Mouse (Mus musculus): ENCODE results near the gene Rmnd5a.
"Not testable (repeated sequence)": the region's sequence is repeated elsewhere in the genome, so short reads cannot be mapped to it uniquely, and the experiment has no call there.

Rmnd5a gene

GRCm38 (mm10) chr6:71476783-71477182 lies 36.3 kb upstream of the Rmnd5a start:
- TF ChIP-seq CTCF (conservative IDR thresholded peaks at IDR 0.05; ENCODE audit: low read length) (no peak), NANOG (IDR thresholded peaks at IDR 0.05; ENCODE audit: borderline replicate concordance, low read length) (no peak)

GRCm38 (mm10) chr6:71475604-71476003 lies 35.2 kb upstream of the Rmnd5a start:
- Histone ChIP-seq H3K4me3 (replicated peaks; ENCODE audit: low read length) (no peak overlapping the region), H3K9me3 (ENCODE audit: low read length) (0 out of 2 replicates have a peak, but pooled peaks cover 1% of the 10 kb centered on the region), H3K36me3 (ENCODE audit: insufficient read depth, low read length) (no peaks in the 10 kb centered on the region), H3K4me1 (replicated peaks; ENCODE audit: low read depth, low read length) (no peaks in the 10 kb centered on the region), H3K27me3 (ENCODE audit: insufficient read depth, low read length) (peaks cover 4% of the 10 kb centered on the region; the same call in 1 of the 2 replicates)
- TF ChIP-seq POU5F1 (IDR thresholded peaks at IDR 0.05; ENCODE audit: borderline replicate concordance, low read length), result no peak
- TF ChIP-seq CTCF (conservative IDR thresholded peaks at IDR 0.05; ENCODE audit: low read length), result no peak
- TF ChIP-seq NANOG (IDR thresholded peaks at IDR 0.05; ENCODE audit: borderline replicate concordance, low read length), result no peak

More at GRCm38 (mm10) chr6:71476783-71477182, 36.3 kb upstream of the Rmnd5a start:
- H3K4me1 ChIP-seq (replicated peaks; ENCODE audit: low read depth, low read length), result no peaks in the 10 kb centered on the region
- no peaks in the 10 kb centered on the region for H3K36me3 ChIP-seq (ENCODE audit: insufficient read depth, low read length)
- H3K27me3 ChIP-seq (ENCODE audit: insufficient read depth, low read length), result peaks cover 4% of the 10 kb centered on the region; the same call in 1 of the 2 replicates
- H3K9me3 ChIP-seq (ENCODE audit: low read length), result no peaks in the 10 kb centered on the region
- H3K4me3 ChIP-seq (replicated peaks; ENCODE audit: low read length), result no peak overlapping the region

- Histone ChIP-seq H3K9me3 (ENCODE audit: low read length) (0 out of 2 replicates have a peak, but pooled peaks cover 3% of the 10 kb centered on the region), H3K4me3 (replicated peaks; ENCODE audit: low read length) (no peak overlapping the region), H3K27me3 (ENCODE audit: insufficient read depth, low read length) (peaks cover 4% of the 10 kb centered on the region; the same call in 1 of the 2 replicates), H3K36me3 (ENCODE audit: insufficient read depth, low read length) (no peaks in the 10 kb centered on the region), H3K4me1 (replicated peaks; ENCODE audit: low read depth, low read length) (no peaks in the 10 kb centered on the region)
- TF ChIP-seq NANOG (IDR thresholded peaks at IDR 0.05; ENCODE audit: borderline replicate concordance, low read length) (no peak), POU5F1 (IDR thresholded peaks at IDR 0.05; ENCODE audit: borderline replicate concordance, low read length) (no peak), CTCF (conservative IDR thresholded peaks at IDR 0.05; ENCODE audit: low read length) (no peak)
Measured at GRCm38 (mm10) chr6:71472786-71473185, 32.3 kb upstream of the Rmnd5a start.

- Histone ChIP-seq H3K4me1 (replicated peaks; ENCODE audit: low read depth, low read length) (no peaks in the 10 kb centered on the region), H3K36me3 (ENCODE audit: insufficient read depth, low read length) (no peaks in the 10 kb centered on the region), H3K4me3 (replicated peaks; ENCODE audit: low read length) (no peak overlapping the region), H3K27me3 (ENCODE audit: insufficient read depth, low read length) (peaks cover 4% of the 10 kb centered on the region; the same call in 1 of the 2 replicates), H3K9me3 (ENCODE audit: low read length) (0 out of 2 replicates have a peak, but pooled peaks cover 3% of the 10 kb centered on the region)
- TF ChIP-seq NANOG (IDR thresholded peaks at IDR 0.05; ENCODE audit: borderline replicate concordance, low read length) (no peak), CTCF (conservative IDR thresholded peaks at IDR 0.05; ENCODE audit: low read length) (no peak), POU5F1 (IDR thresholded peaks at IDR 0.05; ENCODE audit: borderline replicate concordance, low read length) (no peak)
Measured at GRCm38 (mm10) chr6:71471830-71472520, 31.5 kb upstream of the Rmnd5a start.

- no peak overlapping the region for H3K4me3 ChIP-seq (replicated peaks; ENCODE audit: low read length)
- no peaks in the 10 kb centered on the region for H3K4me1 ChIP-seq (replicated peaks; ENCODE audit: low read depth, low read length)
- H3K9me3 ChIP-seq (ENCODE audit: low read length), result 0 out of 2 replicates have a peak, but pooled peaks cover 3% of the 10 kb centered on the region
- no peak for TF ChIP-seq NANOG (IDR thresholded peaks at IDR 0.05; ENCODE audit: borderline replicate concordance, low read length)
- no peak for TF ChIP-seq POU5F1 (IDR thresholded peaks at IDR 0.05; ENCODE audit: borderline replicate concordance, low read length)
- no peak for TF ChIP-seq CTCF (conservative IDR thresholded peaks at IDR 0.05; ENCODE audit: low read length)
- no peaks in the 10 kb centered on the region for H3K36me3 ChIP-seq (ENCODE audit: insufficient read depth, low read length)
- H3K27me3 ChIP-seq (ENCODE audit: insufficient read depth, low read length), result no peaks in the 10 kb centered on the region
Measured at GRCm38 (mm10) chr6:71469291-71469690, 28.9 kb upstream of the Rmnd5a start.

GRCm38 (mm10) chr6:71467766-71468165 lies 27.3 kb upstream of the Rmnd5a start:
- no peaks in the 10 kb centered on the region for H3K36me3 ChIP-seq (ENCODE audit: insufficient read depth, low read length)
- TF ChIP-seq NANOG (IDR thresholded peaks at IDR 0.05; ENCODE audit: borderline replicate concordance, low read length) (no peak), CTCF (conservative IDR thresholded peaks at IDR 0.05; ENCODE audit: low read length) (no peak), POU5F1 (IDR thresholded peaks at IDR 0.05; ENCODE audit: borderline replicate concordance, low read length) (no peak)
- H3K4me3 ChIP-seq (replicated peaks; ENCODE audit: low read length), result no peak overlapping the region
- H3K27me3 ChIP-seq (ENCODE audit: insufficient read depth, low read length), result no peaks in the 10 kb centered on the region
- H3K9me3 ChIP-seq (ENCODE audit: low read length), result peaks cover 6% of the 10 kb centered on the region; the same call in 1 of the 2 replicates
- no peaks in the 10 kb centered on the region for H3K4me1 ChIP-seq (replicated peaks; ENCODE audit: low read depth, low read length)

GRCm38 (mm10) chr6:71465146-71465545 lies 24.7 kb upstream of the Rmnd5a start:
- Histone ChIP-seq H3K27me3 (ENCODE audit: insufficient read depth, low read length) (no peaks in the 10 kb centered on the region), H3K4me3 (replicated peaks; ENCODE audit: low read length) (no peak overlapping the region), H3K4me1 (replicated peaks; ENCODE audit: low read depth, low read length) (no peaks in the 10 kb centered on the region), H3K36me3 (ENCODE audit: insufficient read depth, low read length) (no peaks in the 10 kb centered on the region), H3K9me3 (ENCODE audit: low read length) (peaks cover 4% of the 10 kb centered on the region; the same call in 1 of the 2 replicates)
- no peak for TF ChIP-seq POU5F1 (IDR thresholded peaks at IDR 0.05; ENCODE audit: borderline replicate concordance, low read length)

- TF ChIP-seq NANOG (IDR thresholded peaks at IDR 0.05; ENCODE audit: borderline replicate concordance, low read length) (no peak), CTCF (conservative IDR thresholded peaks at IDR 0.05; ENCODE audit: low read length) (no peak), POU5F1 (IDR thresholded peaks at IDR 0.05; ENCODE audit: borderline replicate concordance, low read length) (no peak)
- H3K9me3 ChIP-seq (ENCODE audit: low read length), result peaks cover 4% of the 10 kb centered on the region; the same call in 1 of the 2 replicates
- H3K36me3 ChIP-seq (ENCODE audit: insufficient read depth, low read length), result no peaks in the 10 kb centered on the region
Measured at GRCm38 (mm10) chr6:71457956-71458608, 17.6 kb upstream of the Rmnd5a start.

GRCm38 (mm10) chr6:71453983-71454739 lies 13.7 kb upstream of the Rmnd5a start:
- not testable (repeated sequence) for H3K27me3 ChIP-seq (ENCODE audit: insufficient read depth, low read length); H3K4me3 ChIP-seq (replicated peaks; ENCODE audit: low read length); H3K9me3 ChIP-seq (ENCODE audit: low read length); H3K36me3 ChIP-seq (ENCODE audit: insufficient read depth, low read length); H3K4me1 ChIP-seq (replicated peaks; ENCODE audit: low read depth, low read length)

More at GRCm38 (mm10) chr6:71457956-71458608, 17.6 kb upstream of the Rmnd5a start:
- no peaks in the 10 kb centered on the region for H3K4me1 ChIP-seq (replicated peaks; ENCODE audit: low read depth, low read length)
- H3K27me3 ChIP-seq (ENCODE audit: insufficient read depth, low read length), result no peaks in the 10 kb centered on the region
- no peak overlapping the region for H3K4me3 ChIP-seq (replicated peaks; ENCODE audit: low read length)

Measured in E14TG2a.4 (cell line).